8 mouse cellular contexts compared by ENCODE assay signal in the genomic region with DNA sequence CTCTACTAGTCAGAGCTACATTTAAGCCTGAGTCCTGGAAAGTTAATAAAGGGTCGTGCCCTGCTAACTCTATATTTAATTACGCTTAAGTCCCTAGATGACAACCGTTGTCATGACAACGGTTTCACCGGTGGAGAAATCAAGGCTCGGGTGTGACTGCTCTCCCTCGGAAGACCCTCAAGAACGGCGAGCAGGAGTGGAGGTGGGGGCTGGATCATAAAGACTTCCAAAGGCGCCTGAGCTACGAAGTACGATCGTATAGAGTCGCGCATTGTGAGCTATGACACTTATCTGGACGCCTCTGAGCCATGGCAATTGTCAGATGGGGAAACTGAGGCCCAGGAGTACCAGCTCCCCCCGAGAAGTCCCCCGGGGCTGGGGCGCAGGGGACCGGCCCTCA. TPM values are rescaled to one million over a fixed set of nuclear protein-coding genes. Genes with fewer than 3 reads are reported as not detected.
DNase-seq lines count a peak whose midpoint lies in the region; ATAC-seq and TF ChIP-seq lines count a peak whose summit lies in the region.

No protein-coding gene starts in this region.

- peaks cover 18% of the 10 kb centered on the region for H3K4me1 ChIP-seq in liver, adult 2 months (ENCODE audit: control insufficient read depth, insufficient read depth, low read length)
- peaks cover 3% of the 10 kb centered on the region; the same call in 1 of the 2 replicates for H3K4me1 ChIP-seq in hindbrain, embryonic 16.5 days (ENCODE audit: control insufficient read depth, insufficient read depth, low read depth, low read length)

- peak overlapping the region; percentile 45 for H3K27ac ChIP-seq in liver, adult 2 months (replicated peaks; ENCODE audit: insufficient read depth, low read depth, low read length)
- no peak overlapping the region for H3K27ac ChIP-seq in hindbrain, embryonic 16.5 days (ENCODE audit: low read depth, low read length)

- peak overlapping the region; percentile 88 for H3K9ac ChIP-seq in liver, adult 2 months (ENCODE audit: low read depth, low read length)
- peak overlapping the region; percentile 77 for H3K9ac ChIP-seq in hindbrain, embryonic 16.5 days (ENCODE audit: low read depth, low read length)

- no peaks in the 10 kb centered on the region for H3K9me3 ChIP-seq in hindbrain, embryonic 16.5 days (ENCODE audit: control insufficient read depth, low read length)

- 1% methylated on average over 20 of the region's 20 CpGs for WGBS in liver, adult 2 months
- WGBS in hindbrain, embryonic 16.5 days = 0% methylated on average over 20 of the region's 20 CpGs

- no peak for TF ChIP-seq CTCF in liver, adult 2 months (IDR thresholded peaks at IDR 0.05; ENCODE audit: low read depth, low read length)

- ATAC-seq in hindbrain, embryonic 16.5 days = no peak; the same call in 1 of the 2 replicates

- H3K4me3 ChIP-seq in liver, adult 2 months (ENCODE audit: insufficient read depth, low read depth, low read length) = peak overlapping the region; percentile 88
- peak overlapping the region; percentile 83 for H3K4me3 ChIP-seq in hindbrain, embryonic 16.5 days (ENCODE audit: low read length)
- H3K4me3 ChIP-seq in myocyte = peak overlapping the region; percentile 30

- DNase-seq in liver, adult 2 months (ENCODE audit: extremely low read depth, low read depth, low spot score) = no peak
- DNase-seq in liver = no peak
- peak; percentile 54 for DNase-seq in embryo, embryonic 10.5 days (ENCODE audit: low spot score)
- DNase-seq in retina, embryonic 14.5 days (ENCODE audit: low spot score) = no peak
- no peak for DNase-seq in adrenal gland, postnatal 4 days (ENCODE audit: low spot score in 2 of 2)
- no peak for DNase-seq in right cerebral cortex, postnatal 4 days

- peak overlapping the region; percentile 98 for H3K4me2 ChIP-seq in hindbrain, embryonic 16.5 days (ENCODE audit: low read length)
- H3K4me2 ChIP-seq in myocyte (ENCODE audit: low read depth) = peak overlapping the region; percentile 62

- H3K27me3 ChIP-seq in liver, adult 2 months (ENCODE audit: control insufficient read depth, insufficient read depth, low read length) = no peaks in the 10 kb centered on the region
- no peaks in the 10 kb centered on the region for H3K27me3 ChIP-seq in hindbrain, embryonic 16.5 days (replicated peaks; ENCODE audit: control insufficient read depth, insufficient read depth, low read length)
- no peaks in the 10 kb centered on the region for H3K27me3 ChIP-seq in myocyte (ENCODE audit: control insufficient read depth, insufficient read depth, insufficient read length)

- peak overlapping the region; percentile 71 for H3ac ChIP-seq in myocyte (ENCODE audit: control insufficient read depth, insufficient read length)

- no peak for TF ChIP-seq POLR2A in liver, adult 2 months (IDR thresholded peaks at IDR 0.05; ENCODE audit: extremely low read depth, insufficient read depth, low read length)
- TF ChIP-seq POLR2A in myocyte (IDR thresholded peaks at IDR 0.05; ENCODE audit: insufficient read length, low read depth) = no peak

- no peaks in the 10 kb centered on the region for H3K79me2 ChIP-seq in liver, adult 2 months (ENCODE audit: control insufficient read depth, insufficient read depth, low read length)
- H3K79me2 ChIP-seq in myocyte (ENCODE audit: control insufficient read depth, insufficient read depth) = peaks cover 16% of the 10 kb centered on the region

- H3K36me3 ChIP-seq in liver, adult 2 months (ENCODE audit: control insufficient read depth, insufficient read depth, low read length) = no peaks in the 10 kb centered on the region
- H3K36me3 ChIP-seq in hindbrain, embryonic 16.5 days (ENCODE audit: control insufficient read depth, insufficient read depth, low read length) = no peaks in the 10 kb centered on the region
- no peaks in the 10 kb centered on the region for H3K36me3 ChIP-seq in myocyte (ENCODE audit: control insufficient read depth, insufficient read depth)

TF ChIP-seq in myocyte, 11 proteins besides CTCF, POLR2A, EP300 and RAD21:
- TF ChIP-seq TCF3 (IDR thresholded peaks at IDR 0.05; ENCODE audit: insufficient read length, low read depth) = no peak
- no peak for TF ChIP-seq POLR2AphosphoS2 (IDR thresholded peaks at IDR 0.05; ENCODE audit: insufficient read length, low read depth)
- TF ChIP-seq MAX (IDR thresholded peaks at IDR 0.05; ENCODE audit: low read depth) = no peak
- no peak for TF ChIP-seq REST (IDR thresholded peaks at IDR 0.05; ENCODE audit: insufficient read depth, insufficient read length)
- no peak for TF ChIP-seq MYOD1 (IDR thresholded peaks at IDR 0.05; ENCODE audit: control insufficient read depth in 1 of 3, insufficient read length in 2 of 3, low read depth in 2 of 3)
- TF ChIP-seq CEBPB (IDR thresholded peaks at IDR 0.05; ENCODE audit: insufficient read depth, poor library complexity, severe bottlenecking) = no peak
- TF ChIP-seq E2F4 (IDR thresholded peaks at IDR 0.05; ENCODE audit: insufficient read depth) = no peak
- TF ChIP-seq TCF12 (IDR thresholded peaks at IDR 0.05; ENCODE audit: insufficient read depth, poor library complexity, severe bottlenecking) = no peak
- TF ChIP-seq SRF (IDR thresholded peaks at IDR 0.05; ENCODE audit: control insufficient read depth, insufficient read length, low read depth) = no peak

RNA-seq across cellular contexts. Expression of gene Spc24, which starts 0.4 kb away (rescaled TPM):
- total RNA-seq in liver, adult 2 months (2014; rRNA removed) = 15.3 and 17.9 TPM in 2 replicates
- 11.6 and 14.4 TPM in 2 replicates for polyA plus RNA-seq in liver, adult 2 months (2012; rRNA removed)
- polyA plus RNA-seq in hindbrain, embryonic 16.5 days (2015; fragmentation: Nextera tagmentation; extraction: Ambion mirVana) = 21.2 and 26.0 TPM in 2 replicates
- polyA plus RNA-seq in myocyte (2012; fragmentation: generic; extraction: Trizol) = 31.0 TPM
- 10 to 100 TPM; 19.6 to 22.8 TPM for total RNA-seq in adrenal gland, postnatal 4 days (2021)

RNA-seq across cellular contexts. Expression of gene Ldlr, which starts 36.4 kb away (rescaled TPM):
- 61.4 and 82.8 TPM in 2 replicates for total RNA-seq in liver, adult 2 months (2014; rRNA removed)
- 105 and 116 TPM in 2 replicates for polyA plus RNA-seq in liver, adult 2 months (2012; rRNA removed)
- 15.6 and 17.5 TPM in 2 replicates for polyA plus RNA-seq in hindbrain, embryonic 16.5 days (2015; fragmentation: Nextera tagmentation; extraction: Ambion mirVana)
- polyA plus RNA-seq in myocyte (2012; fragmentation: generic; extraction: Trizol) = 106 TPM
- total RNA-seq in adrenal gland, postnatal 4 days (2021) = 10 to 100 TPM; 26.7 to 31.9 TPM

RNA-seq across cellular contexts. Expression of gene Kank2, which starts 38.8 kb away (rescaled TPM):
- total RNA-seq in liver, adult 2 months (2014; rRNA removed) = 12.8 and 20.7 TPM in 2 replicates
- 27.2 and 34.5 TPM in 2 replicates for polyA plus RNA-seq in liver, adult 2 months (2012; rRNA removed)
- 3.9 and 4.7 TPM in 2 replicates for polyA plus RNA-seq in hindbrain, embryonic 16.5 days (2015; fragmentation: Nextera tagmentation; extraction: Ambion mirVana)
- polyA plus RNA-seq in myocyte (2012; fragmentation: generic; extraction: Trizol) = 49.4 TPM
- total RNA-seq in adrenal gland, postnatal 4 days (2021) = 10 to 100 TPM; 52.5 to 57.4 TPM

Comparison
In these comparisons a context has a peak if more than half of its experiments do, and no peak if none do; other contexts are left out.
1. H3K4me3 ChIP-seq: peak in every context shown above with its lines; median percentile 88 in liver, adult 2 months; 83 in hindbrain, embryonic 16.5 days; 30 in myocyte.